Comparison of ENCODE assay signal across 10 mouse cellular contexts in genomic region chr7:139915646-139916257, GRCm38 (mm10). TPM values are rescaled to one million over a fixed set of nuclear protein-coding genes. Genes with fewer than 3 reads are reported as not detected.
A peak's percentile ranks its signal among the peaks of the same experiment; 100 is the strongest.
DNase-seq lines count a peak whose midpoint lies in the region; ATAC-seq and TF ChIP-seq lines count a peak whose summit lies in the region.
"Had no signal": no experiment of that assay in that cellular context is flagged by ENCODE, and none has a peak within 500 bp of the region (broad histone marks: within the 10 kb centered on the region; RNA-seq: fewer than 3 reads in every experiment).

No protein-coding gene starts in this region.

- H3K36me3 ChIP-seq in kidney, postnatal 0 days (ENCODE audit: insufficient read depth, low read length): no peaks in the 10 kb centered on the region
- no peaks in the 10 kb centered on the region for H3K36me3 ChIP-seq in kidney, adult 2 months (ENCODE audit: control insufficient read depth, insufficient read depth, low read length)
- no peaks in the 10 kb centered on the region for H3K36me3 ChIP-seq in hindbrain, embryonic 14.5 days (replicated peaks; ENCODE audit: control insufficient read depth, insufficient read depth)
- no peaks in the 10 kb centered on the region for H3K36me3 ChIP-seq in neural tube, embryonic 13.5 days

- H3K4me1 ChIP-seq in kidney, postnatal 0 days (replicated peaks; ENCODE audit: insufficient read depth, low read length): 0 out of 2 replicates have a peak, but pooled peaks cover under 1% of the 10 kb centered on the region
- H3K4me1 ChIP-seq in kidney, adult 2 months (ENCODE audit: control insufficient read depth, insufficient read depth, low read length): no peaks in the 10 kb centered on the region
- no peaks in the 10 kb centered on the region for H3K4me1 ChIP-seq in hindbrain, embryonic 14.5 days (replicated peaks; ENCODE audit: control insufficient read depth, insufficient read depth, low read length)
- H3K4me1 ChIP-seq in neural tube, embryonic 13.5 days (replicated peaks): peaks cover 17% of the 10 kb centered on the region

- no peak overlapping the region for H3K27ac ChIP-seq in kidney, postnatal 0 days
- no peak overlapping the region for H3K27ac ChIP-seq in kidney, adult 2 months (ENCODE audit: insufficient read depth, low read depth, low read length)
- H3K27ac ChIP-seq in hindbrain, embryonic 14.5 days: no peak overlapping the region
- H3K27ac ChIP-seq in neural tube, embryonic 13.5 days (replicated peaks): no peak overlapping the region

- peak overlapping the region; percentile 4; the same call in 1 of the 2 replicates for H3K4me2 ChIP-seq in kidney, postnatal 0 days (ENCODE audit: low read length)
- no peak overlapping the region; the same call in 1 of the 2 replicates for H3K4me2 ChIP-seq in hindbrain, embryonic 14.5 days (replicated peaks)
- H3K4me2 ChIP-seq in neural tube, embryonic 13.5 days: peak overlapping the region; percentile 31

- TF ChIP-seq POLR2A in kidney, adult 2 months (IDR thresholded peaks at IDR 0.05; ENCODE audit: low read depth, low read length): no peak

- no peak for ATAC-seq in kidney, postnatal 0 days (replicated peaks; ENCODE audit: low FRiP score, low read depth)
- ATAC-seq in activated CD4-positive, CD25-positive, alpha-beta regulatory T cell, adult 4 months: peak; percentile 43
- ATAC-seq in hindbrain, embryonic 14.5 days (ENCODE audit: low FRiP score): no peak
- no peak for ATAC-seq in neural tube, embryonic 13.5 days (ENCODE audit: low read depth)

- no peak overlapping the region for H3K4me3 ChIP-seq in kidney, postnatal 0 days (replicated peaks; ENCODE audit: low read depth, low read length)
- H3K4me3 ChIP-seq in kidney, adult 2 months (ENCODE audit: insufficient read depth, low read depth, low read length): no peak overlapping the region
- H3K4me3 ChIP-seq in hindbrain, embryonic 14.5 days (replicated peaks; ENCODE audit: low read length): no peak overlapping the region
- 0 out of 2 replicates have a peak overlapping the region, but pooled peaks have one; percentile 1 for H3K4me3 ChIP-seq in neural tube, embryonic 13.5 days

- H3K27me3 ChIP-seq in kidney, postnatal 0 days (ENCODE audit: insufficient read depth, low read length): peaks cover 5% of the 10 kb centered on the region; the same call in 1 of the 2 replicates
- no peaks in the 10 kb centered on the region for H3K27me3 ChIP-seq in kidney, adult 2 months (replicated peaks; ENCODE audit: control insufficient read depth, insufficient read depth, low read length)
- H3K27me3 ChIP-seq in hindbrain, embryonic 14.5 days (ENCODE audit: control insufficient read depth, insufficient read depth, low read length): peaks cover 20% of the 10 kb centered on the region
- peaks cover 65% of the 10 kb centered on the region for H3K27me3 ChIP-seq in neural tube, embryonic 13.5 days

- 4% methylated on average over 14 of the region's 14 CpGs for whole genome bisulfite sequencing in kidney, postnatal 0 days
- 10% methylated on average over 14 of the region's 14 CpGs for WGBS in kidney, adult 2 months
- WGBS in hindbrain, embryonic 14.5 days: 6% methylated on average over 14 of the region's 14 CpGs
- 5% methylated on average over 14 of the region's 14 CpGs for WGBS in neural tube, embryonic 13.5 days

- H3K9ac ChIP-seq in kidney, postnatal 0 days (ENCODE audit: low read depth, low read length): no peak overlapping the region
- no peak overlapping the region for H3K9ac ChIP-seq in hindbrain, embryonic 14.5 days
- no peak overlapping the region for H3K9ac ChIP-seq in neural tube, embryonic 13.5 days

- peak; percentile 57 for DNase-seq in kidney, postnatal 0 days (ENCODE audit: low spot score)
- no peak for DNase-seq in kidney, adult 2 months
- DNase-seq in hindbrain, embryonic 14.5 days (ENCODE audit: low spot score): peak; percentile 34
- no peak for DNase-seq in kidney, postnatal 4 days
- no peak for DNase-seq in spleen, adult 18-20 months
- no peak for DNase-seq in left cerebral cortex, postnatal 14 days (ENCODE audit: low spot score in 2 of 2)
- DNase-seq: cerebellum, postnatal 10 days had no signal

- no peaks in the 10 kb centered on the region for H3K9me3 ChIP-seq in kidney, postnatal 0 days (replicated peaks; ENCODE audit: low read length)
- H3K9me3 ChIP-seq in hindbrain, embryonic 14.5 days (ENCODE audit: control insufficient read depth, low read length): no peaks in the 10 kb centered on the region
- no peaks in the 10 kb centered on the region for H3K9me3 ChIP-seq in neural tube, embryonic 13.5 days

- TF ChIP-seq CTCF in kidney, postnatal 0 days (IDR thresholded peaks at IDR 0.05; ENCODE audit: low read depth): no peak
- no peak for TF ChIP-seq CTCF in kidney, adult 2 months (conservative IDR thresholded peaks at IDR 0.05; ENCODE audit: insufficient read depth, insufficient read length, low read depth, low read length)

- intact Hi-C loops in left cerebral cortex, postnatal 14 days (cut with DNase I): no loop called here

RNA-seq across cellular contexts. Expression of gene Kndc1, which starts 21.3 kb away (rescaled TPM):
- 0.09 and 0.18 TPM in 2 replicates for polyA plus RNA-seq in kidney, postnatal 0 days (2015; fragmentation: Nextera tagmentation; extraction: Ambion mirVana)
- polyA plus RNA-seq in kidney, adult 2 months (2012; rRNA removed): 0.02 TPM in 1 of 2 replicates, not detected in the other
- under 1 TPM; 0.12 to 0.22 TPM for polyA plus RNA-seq in activated CD4-positive, CD25-positive, alpha-beta regulatory T cell, adult 4 months (2017; shearing (Covaris generic))
- polyA plus RNA-seq in hindbrain, embryonic 14.5 days (2014; fragmentation: Nextera tagmentation; extraction: Ambion mirVana): 25.6 and 29.1 TPM in 2 replicates
- 5.8 and 6.0 TPM in 2 replicates for polyA plus RNA-seq in neural tube, embryonic 13.5 days (2015; fragmentation: Nextera tagmentation; extraction: Ambion mirVana)
- total RNA-seq in left cerebral cortex, postnatal 14 days (2021): 10 to 100 TPM; 41.1 to 52.5 TPM
- total RNA-seq: megakaryocyte-erythroid progenitor cell, adult 5-6 weeks had no signal

RNA-seq across cellular contexts. Expression of gene Utf1, which starts 27.8 kb away (rescaled TPM):
- not detected in 2 replicates for polyA plus RNA-seq in kidney, postnatal 0 days (2015; fragmentation: Nextera tagmentation; extraction: Ambion mirVana)
- polyA plus RNA-seq in kidney, adult 2 months (2012; rRNA removed): 0.13 TPM in 1 of 2 replicates, not detected in the other
- 1 to 10 TPM in 1 of 2 experiments, under 1 TPM in 1; 0.90 to 2.2 TPM for polyA plus RNA-seq in activated CD4-positive, CD25-positive, alpha-beta regulatory T cell, adult 4 months (2017; shearing (Covaris generic))
- polyA plus RNA-seq in hindbrain, embryonic 14.5 days (2014; fragmentation: Nextera tagmentation; extraction: Ambion mirVana): not detected in 2 replicates
- not detected in 2 replicates for polyA plus RNA-seq in neural tube, embryonic 13.5 days (2015; fragmentation: Nextera tagmentation; extraction: Ambion mirVana)
- not detected for total RNA-seq in left cerebral cortex, postnatal 14 days (2021)
- total RNA-seq: megakaryocyte-erythroid progenitor cell, adult 5-6 weeks had no signal

Comparison
In these comparisons a context has a peak if more than half of its experiments do, and no peak if none do; other contexts are left out.
1. DNase-seq: peak in kidney, postnatal 0 days (single experiment) and hindbrain, embryonic 14.5 days (single experiment); none in kidney, adult 2 months (single experiment), kidney, postnatal 4 days (0 of 2), spleen, adult 18-20 months (0 of 2) and left cerebral cortex, postnatal 14 days (0 of 2).